Mouse (Mus musculus) R1 (cell line): ENCODE measurements around the gene Cdca8.

ENCODE experiments used
- DNase-seq: peaks from one replicate; pipeline ENCODE4 v3.0.0-alpha.2; 2018; ENCODE audit warnings: low read depth, low spot score

The Cdca8 gene

GRCm38 (mm10) chr4:124953546-124953945 lies 14.4 kb upstream of the Cdca8 start:
- no peak for DNase-seq

GRCm38 (mm10) chr4:124951036-124951433 lies 11.9 kb upstream of the Cdca8 start:
- DNase-seq, result no peak

- DNase-seq, result no peak
These were observed 11.3 kb upstream of the Cdca8 start for GRCm38 (mm10) chr4:124950181-124951035.

- DNase-seq, result no peak
These were observed 10.4 kb upstream of the Cdca8 start for GRCm38 (mm10) chr4:124949488-124949887.

GRCm38 (mm10) chr4:124944961-124945360 lies 5.8 kb upstream of the Cdca8 start:
- no peak for DNase-seq

GRCm38 (mm10) chr4:124943781-124944180 lies 4.7 kb upstream of the Cdca8 start:
- no peak for DNase-seq

GRCm38 (mm10) chr4:124943022-124943421 lies 3.9 kb upstream of the Cdca8 start:
- peak; percentile 74 for DNase-seq

GRCm38 (mm10) chr4:124936613-124937471 lies 2.3 kb downstream of the Cdca8 start, which contains the start of gene 9930104L06Rik:
Gene 9930104L06Rik (plus strand): TSS chr4:124937048.
- DNase-seq, result peak; percentile 100

- no peak for DNase-seq
These were observed 11.0 kb downstream of the Cdca8 start for GRCm38 (mm10) chr4:124928102-124928501.

- DNase-seq, result peak; percentile 94
These were observed 32.9 kb downstream of the Cdca8 start for GRCm38 (mm10) chr4:124905971-124906822.

GRCm38 (mm10) chr4:124905417-124905816 lies 33.7 kb downstream of the Cdca8 start:
- peak; percentile 63 for DNase-seq

- DNase-seq, result no peak
These were observed 39.2 kb downstream of the Cdca8 start for GRCm38 (mm10) chr4:124899906-124900305.

GRCm38 (mm10) chr4:124898428-124898827 lies 40.7 kb downstream of the Cdca8 start:
- no peak for DNase-seq

GRCm38 (mm10) chr4:124894508-124895428 lies 44.3 kb downstream of the Cdca8 start:
- DNase-seq, result peak; percentile 64

- DNase-seq, result no peak
These were observed 45.3 kb downstream of the Cdca8 start for GRCm38 (mm10) chr4:124893769-124894168.

GRCm38 (mm10) chr4:124890831-124891230 lies 48.3 kb downstream of the Cdca8 start:
- DNase-seq, result no peak

- DNase-seq, result no peak
These were observed 49.2 kb downstream of the Cdca8 start for GRCm38 (mm10) chr4:124889935-124890334.

GRCm38 (mm10) chr4:124888702-124889101 lies 50.4 kb downstream of the Cdca8 start:
- no peak for DNase-seq

- DNase-seq, result peak; percentile 61
These were observed 56.9 kb downstream of the Cdca8 start for GRCm38 (mm10) chr4:124882151-124882729.

GRCm38 (mm10) chr4:124881341-124881908 lies 57.7 kb downstream of the Cdca8 start:
- DNase-seq, result peak; percentile 91
